Mouse (Mus musculus) erythroid progenitor cell, adult 5-6 weeks (primary cell): ENCODE results near the gene Fibp. TPM values are rescaled to one million over a fixed set of nuclear protein-coding genes. Genes with fewer than 3 reads are reported as not detected.
"Not testable (repeated sequence)": the region's sequence is repeated elsewhere in the genome, so short reads cannot be mapped to it uniquely, and the experiment has no call there.

Experiments used
- ATAC-seq: replicated peaks from 2 replicates; pipeline ENCODE4 v1.8.0; 2016; ENCODE audit warnings: moderate number of reproducible peaks, mild to moderate bottlenecking, moderate TSS enrichment, inconsistent platforms; ENCODE audit not compliant: poor library complexity, low FRiP score, severe bottlenecking
- total RNA-seq, 2 experiments: library from RNA; stranded (forward) in 1 of 2; stranded (reverse) in 1 of 2; fragments of 150-400 nt in 1 of 2; fragments of 186-747, 209-891 nt in 1 of 2; gene quantifications; 2 replicates each; pipeline versions ENCODE4 v1.2.3 to v1.2.4; 2015 to 2017; ENCODE audit warnings: low replicate concordance in 2 of 2

Fibp gene
- total RNA-seq, 2 experiments from 2014 or later: 21.8 to 29.0 TPM

DNA sequence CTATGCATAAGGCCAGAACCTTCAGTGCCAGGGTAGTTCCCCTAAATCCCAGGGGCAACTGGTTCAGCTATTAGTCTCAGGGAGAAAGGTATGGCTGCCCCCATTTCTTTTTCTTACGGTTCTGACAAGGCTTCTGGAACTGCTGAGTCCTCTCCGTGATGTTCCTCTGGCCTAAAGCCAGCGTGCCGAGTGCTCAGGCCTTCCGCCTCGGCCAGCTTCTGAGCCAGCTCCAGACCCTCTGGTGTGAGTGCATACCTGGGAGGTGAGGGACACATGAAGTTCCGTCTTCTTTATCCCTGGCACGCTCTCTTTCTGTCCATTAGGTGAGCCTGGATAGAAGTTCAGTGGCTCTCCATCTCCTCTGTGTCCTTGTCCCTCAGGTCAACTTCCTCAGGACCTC is 25.0 kb downstream of the Fibp start:
- ATAC-seq: no peak

DNA sequence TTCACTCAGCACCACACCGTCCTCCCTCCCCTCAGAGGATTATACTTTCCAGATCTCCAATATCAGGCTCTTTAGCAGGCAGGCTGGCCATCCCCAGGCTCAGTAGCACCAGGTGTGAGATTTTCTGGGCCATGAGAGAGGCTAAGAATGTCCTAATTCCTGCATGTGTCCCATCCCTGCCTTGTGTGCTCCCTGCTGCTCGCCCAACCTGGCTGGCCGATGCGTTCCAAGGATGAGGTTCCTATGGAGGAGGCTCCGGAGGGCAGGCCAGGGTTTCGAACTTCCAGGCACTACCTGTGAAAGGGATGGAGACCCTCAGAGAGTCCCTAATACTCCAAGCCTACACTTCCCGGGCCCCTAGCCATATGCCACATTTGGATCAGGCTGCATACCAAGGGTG is 25.4 kb downstream of the Fibp start:
- ATAC-seq: no peak

DNA sequence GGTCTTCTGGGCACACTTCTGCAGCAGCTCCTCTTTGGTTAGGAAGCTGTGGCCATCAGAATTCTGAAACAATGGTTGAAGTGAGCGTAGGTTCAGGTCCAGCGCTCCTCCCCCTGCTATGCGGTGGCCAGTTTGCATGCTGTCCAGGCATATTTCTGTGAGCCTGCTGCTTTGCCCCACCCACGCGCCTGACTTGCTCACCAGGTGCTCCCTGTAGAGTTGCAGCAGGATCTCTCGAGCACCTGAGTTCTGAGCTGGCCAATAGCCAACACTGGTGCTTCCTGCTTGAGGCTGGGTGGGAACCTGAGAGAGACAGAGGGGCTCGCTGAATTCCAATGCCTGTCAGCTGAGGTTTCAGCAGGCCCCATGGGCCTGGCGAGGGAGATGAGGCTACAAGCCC is 25.9 kb downstream of the Fibp start:
- ATAC-seq: no peak

DNA sequence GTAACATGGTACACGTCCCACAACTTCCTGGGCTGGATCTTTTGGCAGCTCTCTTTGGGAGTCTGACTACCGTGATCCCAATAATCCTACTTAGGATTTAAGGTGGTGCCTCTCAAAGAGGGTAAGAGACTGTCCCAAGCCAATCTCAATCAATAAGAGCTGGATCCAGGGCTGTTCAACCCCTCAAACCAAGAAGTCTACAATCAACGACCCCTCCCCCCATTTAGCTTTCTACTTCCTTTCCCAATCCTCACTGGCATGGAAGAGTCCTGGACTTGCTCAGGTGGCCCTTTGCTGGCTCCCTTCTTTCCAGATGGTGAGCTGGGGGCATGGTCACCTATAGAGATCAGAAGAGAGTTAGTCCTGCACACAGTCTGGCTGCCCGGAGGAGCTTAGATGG is 26.4 kb downstream of the Fibp start:
- no peak for ATAC-seq

DNA sequence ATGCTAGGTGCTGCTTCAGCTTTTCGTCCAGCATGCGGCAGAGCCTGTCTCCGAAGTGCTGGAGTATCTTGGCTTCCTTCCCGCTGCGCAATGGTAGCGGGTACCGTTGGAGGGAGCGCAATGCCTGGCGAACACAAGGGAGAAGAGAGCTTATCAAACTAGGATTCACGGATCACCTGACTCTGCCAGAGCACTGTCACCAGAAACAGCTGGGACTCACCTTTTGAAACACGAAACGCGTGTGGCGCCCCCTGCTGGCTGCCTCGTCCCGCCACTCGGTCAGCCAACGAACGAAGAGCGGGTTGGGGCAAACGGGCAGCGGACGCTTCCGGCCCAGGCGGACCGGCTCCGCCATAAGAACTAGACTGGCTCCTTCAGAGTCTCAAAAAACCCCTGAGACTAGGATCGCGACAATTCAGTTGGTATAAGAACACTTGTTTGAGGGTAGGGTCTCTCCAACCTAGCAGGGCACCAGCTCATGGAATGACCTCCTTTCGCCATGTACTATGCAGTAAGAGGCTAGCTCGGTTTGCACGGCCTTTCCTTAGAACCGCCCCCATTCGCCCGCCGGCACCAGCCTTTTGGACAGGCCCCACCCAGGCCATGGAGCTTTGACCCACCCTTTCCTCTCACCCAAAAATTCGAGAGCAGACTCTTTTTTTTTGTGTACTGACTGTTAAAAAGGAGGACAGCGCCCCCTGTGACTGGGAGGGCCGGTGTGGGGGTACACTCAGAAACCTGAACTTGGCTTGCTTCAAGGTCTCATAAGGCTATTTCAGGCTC is 27.5 kb downstream of the Fibp start, which contains the start of gene Mus81:
TSS of gene Mus81 (minus strand) at position 635 of the 783 bp plus-strand sequence.
- ATAC-seq: peak; percentile 54

DNA sequence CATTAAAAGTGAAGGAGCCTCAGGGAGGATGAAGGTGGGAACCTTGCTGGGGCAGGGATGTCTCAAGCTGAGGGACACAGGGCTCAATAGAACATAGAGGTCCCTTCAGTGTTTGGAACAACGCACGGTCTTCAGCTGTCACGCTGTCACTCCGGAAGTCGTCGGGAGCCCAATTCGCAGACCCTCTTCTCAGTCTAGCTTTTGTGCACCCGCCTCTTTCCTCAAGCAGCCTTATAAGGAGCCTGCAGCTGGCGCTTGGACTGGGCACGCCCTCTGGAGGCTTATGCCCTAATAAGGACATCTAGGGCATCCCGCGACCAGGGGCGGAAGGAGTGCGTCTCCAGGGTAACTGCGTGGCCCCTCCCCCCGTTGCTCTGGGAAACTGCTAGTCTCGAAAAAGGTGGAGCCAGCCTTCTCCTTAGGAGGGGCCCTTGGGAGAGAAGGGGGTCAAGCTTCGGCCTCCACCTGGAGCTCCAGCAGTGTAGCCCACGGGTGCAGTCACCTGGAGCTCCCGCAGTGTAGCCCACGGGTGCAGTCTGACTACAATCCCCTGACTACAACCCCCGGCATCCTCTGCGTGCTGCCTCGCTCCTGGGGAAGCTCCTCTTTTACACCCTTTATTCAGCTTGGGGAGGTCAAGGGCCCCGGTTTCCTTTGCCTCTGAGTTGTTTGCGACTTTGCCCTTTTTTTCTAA is 28.6 kb downstream of the Fibp start:
- peak; percentile 67 for ATAC-seq

DNA sequence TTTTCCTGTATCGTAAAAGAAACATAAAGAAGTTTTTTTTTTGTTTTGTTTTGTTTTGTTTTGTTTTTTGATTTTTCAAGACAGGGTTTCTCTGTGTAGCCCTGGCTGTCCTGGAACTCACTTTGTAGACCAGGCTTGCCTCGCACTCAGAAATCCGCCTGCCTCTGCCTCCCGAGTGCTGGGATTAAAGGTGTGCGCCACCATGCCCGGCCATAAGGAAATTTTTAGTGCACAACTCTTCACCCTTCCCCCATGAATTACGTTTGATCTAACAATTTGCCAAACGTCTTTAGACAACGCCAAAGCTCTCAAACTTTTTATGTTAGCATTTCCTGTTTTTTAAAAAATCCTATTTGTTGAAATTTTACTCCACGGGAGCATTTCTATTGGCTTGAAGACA is 29.3 kb downstream of the Fibp start:
- not testable (repeated sequence) for ATAC-seq

DNA sequence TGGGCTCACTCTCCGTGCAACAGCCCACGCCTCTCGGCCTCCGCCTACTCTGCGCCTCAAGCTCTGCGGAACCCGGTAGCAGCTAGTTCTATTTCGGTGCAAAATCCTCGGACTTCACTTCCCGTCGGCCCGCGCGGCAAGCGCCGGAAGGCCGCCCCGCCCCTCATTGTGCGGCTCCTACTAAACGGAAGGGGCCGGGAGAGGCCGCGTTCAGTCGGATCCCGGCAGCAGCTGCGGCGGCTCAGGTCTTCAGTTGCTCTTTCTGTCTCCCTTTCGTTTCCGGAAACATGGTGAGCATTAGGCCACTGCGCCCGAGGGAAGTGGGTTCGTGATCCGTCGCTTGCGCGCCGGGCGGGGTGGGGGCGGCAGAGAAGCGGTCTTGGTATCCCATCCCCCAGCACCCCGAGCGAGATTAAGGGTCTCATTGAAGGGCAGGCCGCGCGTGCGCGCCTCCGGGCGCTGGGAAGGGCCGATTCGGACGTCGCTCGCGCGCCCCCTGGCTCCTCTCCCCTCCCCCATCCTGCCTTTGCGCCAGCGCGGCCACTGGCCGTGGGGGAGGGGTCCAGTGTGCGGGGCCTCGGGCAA is 30.0 kb downstream of the Fibp start, which contains the start of gene Cfl1:
TSS of gene Cfl1 (plus strand) at position 143 of the 585 bp plus-strand sequence.
- peak; percentile 58 for ATAC-seq

DNA sequence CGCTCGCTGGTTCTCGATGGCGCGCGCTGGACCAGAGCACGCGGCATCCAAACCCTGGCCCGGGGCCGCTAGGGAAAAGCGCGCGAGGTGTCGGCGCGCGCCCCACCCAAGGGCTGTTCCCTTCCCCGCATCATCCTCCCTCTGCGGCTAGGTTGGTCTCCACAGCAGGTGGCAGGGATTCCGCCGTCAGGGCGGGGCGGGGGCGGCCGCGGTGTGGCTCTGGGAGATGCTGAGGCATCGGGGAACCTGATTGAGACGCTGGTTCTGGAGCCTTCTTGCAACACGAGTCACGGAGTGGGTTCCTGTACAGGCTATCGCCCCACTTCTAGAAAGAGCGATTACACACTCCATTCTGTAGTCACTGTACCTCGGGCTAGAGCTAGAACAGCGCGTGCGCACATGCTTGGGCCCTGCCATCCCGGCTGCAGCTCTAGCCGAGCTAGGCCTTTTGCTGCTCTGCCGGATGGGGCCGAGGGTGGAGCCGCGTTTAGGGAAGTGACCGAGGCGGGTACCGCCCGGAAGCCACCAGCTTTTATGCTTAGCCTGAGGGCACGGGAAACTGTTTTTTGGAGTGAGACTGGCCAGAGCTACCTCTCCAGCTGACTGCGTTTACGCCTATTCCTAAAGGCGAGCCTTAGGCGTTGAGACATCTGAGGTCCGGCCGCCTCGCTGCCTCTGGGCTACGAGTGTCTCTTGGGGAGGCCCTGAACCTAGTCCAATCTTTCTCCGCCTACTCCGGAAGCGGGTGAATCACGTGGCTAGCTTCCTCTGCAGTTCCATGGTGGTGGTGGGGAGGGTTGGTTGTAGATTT is 30.7 kb downstream of the Fibp start:
- ATAC-seq: peak; percentile 36

DNA sequence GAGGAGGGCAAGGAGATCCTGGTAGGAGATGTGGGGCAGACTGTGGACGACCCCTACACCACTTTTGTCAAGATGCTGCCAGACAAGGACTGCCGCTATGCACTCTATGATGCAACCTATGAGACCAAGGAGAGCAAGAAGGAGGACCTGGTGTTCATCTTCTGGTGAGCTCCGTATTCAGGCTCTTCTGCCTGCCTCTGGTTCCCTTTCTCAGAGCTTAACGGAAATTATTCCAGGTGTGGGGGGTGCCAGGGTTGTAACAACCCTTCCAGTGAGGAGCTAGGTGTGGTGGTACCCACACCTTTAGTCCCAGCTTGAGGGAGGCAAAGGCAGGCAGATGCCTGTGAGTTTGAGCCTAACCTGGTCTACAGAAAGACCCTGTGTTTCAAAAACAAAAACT is 32.2 kb downstream of the Fibp start:
- ATAC-seq: no peak

DNA sequence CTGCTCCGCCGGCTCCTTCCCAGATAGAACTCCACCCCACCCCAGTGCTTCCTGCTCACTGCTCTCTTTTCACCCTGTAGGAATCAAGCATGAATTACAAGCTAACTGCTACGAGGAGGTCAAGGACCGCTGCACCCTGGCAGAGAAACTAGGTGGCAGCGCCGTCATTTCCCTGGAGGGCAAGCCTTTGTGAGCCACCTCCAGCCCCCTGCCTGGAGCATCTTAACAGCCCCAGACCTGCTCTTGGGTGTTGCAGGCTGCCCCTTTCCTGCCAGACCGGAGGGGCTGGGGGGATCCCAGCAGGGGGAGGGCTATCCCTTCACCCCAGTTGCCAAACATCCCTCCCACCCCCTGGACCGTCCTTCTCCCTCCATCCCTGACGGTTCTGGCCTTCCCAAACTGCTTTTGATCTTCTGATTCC is 32.9 kb downstream of the Fibp start:
- ATAC-seq: not testable (repeated sequence)

DNA sequence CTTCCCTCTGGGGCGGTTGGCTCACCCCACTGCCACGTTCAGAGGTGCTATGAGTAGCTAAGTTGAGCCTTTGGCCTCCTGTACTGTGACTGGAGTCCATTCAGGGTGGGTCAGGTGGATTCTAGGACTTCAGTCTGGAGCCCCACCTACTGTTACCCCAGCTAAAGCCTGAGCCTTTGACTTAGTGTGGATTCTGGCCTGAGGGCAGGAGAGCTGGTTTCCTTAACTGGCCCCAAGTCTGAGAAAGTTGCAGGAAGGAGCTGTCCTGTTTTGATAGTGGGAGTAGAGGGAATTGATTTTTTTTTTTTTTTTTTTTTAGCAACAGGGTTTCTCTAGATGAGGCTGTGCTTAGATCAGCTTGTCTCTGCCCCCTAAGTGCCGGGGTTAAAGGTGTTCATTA is 33.9 kb downstream of the Fibp start:
- ATAC-seq: no peak

DNA sequence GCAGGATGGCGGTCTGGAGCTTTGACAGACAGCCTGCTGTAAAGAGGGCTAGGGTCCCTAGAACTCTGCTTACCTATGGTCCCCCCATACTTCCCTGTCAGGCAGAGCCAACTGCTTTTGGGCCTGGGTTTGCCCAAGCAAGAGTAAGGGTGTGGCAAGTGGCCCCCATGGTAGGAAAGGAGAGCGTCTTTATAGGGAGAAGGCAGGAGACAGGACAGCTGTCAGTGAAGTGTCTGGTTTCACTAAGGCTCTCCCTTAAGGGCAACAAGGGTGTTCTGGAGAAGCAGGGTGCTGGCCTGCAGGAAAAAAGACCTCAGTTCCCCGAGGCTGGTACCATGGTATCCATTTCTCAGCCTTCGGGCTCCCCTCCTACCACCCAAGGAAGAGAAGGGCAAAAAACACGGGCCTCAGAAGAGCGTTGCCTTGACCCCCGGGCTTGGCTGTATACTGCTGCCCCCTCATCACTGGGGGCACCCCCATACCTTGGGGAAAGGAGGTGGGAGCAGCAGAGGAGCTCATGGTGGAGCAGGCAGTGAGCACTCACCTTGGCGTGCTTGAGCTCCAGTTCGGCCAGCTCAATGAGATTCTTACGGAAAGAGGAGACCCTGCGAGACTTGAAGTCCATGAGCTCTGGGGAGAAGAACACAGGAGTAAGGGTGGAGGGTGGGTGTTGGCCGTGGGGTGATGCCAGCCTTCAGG is 35.1 kb downstream of the Fibp start:
- ATAC-seq: no peak

DNA sequence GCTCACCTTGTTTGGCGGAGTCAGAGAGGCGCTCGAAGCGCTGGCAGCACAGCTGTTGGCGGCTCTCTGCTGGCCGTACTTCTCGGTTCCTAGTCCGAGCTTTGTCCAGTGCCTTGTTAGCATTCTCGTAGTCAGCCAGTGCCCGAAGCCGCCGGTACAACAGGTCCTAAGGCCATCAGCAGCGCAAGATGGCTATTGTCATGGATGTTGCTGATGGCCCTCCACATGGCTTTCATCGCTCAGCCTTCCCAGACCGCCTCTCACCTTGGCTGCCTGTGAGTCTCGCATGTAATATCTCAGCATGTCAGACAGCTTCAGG is 35.6 kb downstream of the Fibp start:
- no peak for ATAC-seq

DNA sequence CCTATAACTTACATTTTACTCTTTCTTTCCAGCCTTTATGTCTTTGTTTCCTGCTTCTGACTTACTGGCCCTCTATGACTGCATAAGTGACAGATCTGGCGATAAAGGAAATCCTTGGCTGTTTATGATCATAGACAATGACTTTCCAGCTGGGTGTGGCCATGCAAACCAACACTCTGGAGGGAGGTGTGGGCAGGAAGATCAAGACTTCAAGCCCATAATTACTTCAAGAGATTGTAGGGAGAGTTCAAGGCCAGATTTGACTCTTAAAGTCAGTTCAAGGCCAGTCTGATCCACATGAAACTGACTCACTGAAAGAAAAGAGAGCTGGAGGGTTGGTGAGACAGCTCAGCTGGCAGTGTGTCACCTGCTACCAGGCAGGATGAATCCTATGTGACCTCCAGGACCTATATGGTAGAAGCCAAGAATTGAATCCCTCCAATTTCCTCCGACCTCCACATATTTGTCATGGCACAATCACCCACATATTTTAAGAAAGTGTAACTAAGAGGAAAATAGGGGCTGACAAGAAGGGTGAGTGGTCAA is 40.0 kb downstream of the Fibp start:
- no peak for ATAC-seq

DNA sequence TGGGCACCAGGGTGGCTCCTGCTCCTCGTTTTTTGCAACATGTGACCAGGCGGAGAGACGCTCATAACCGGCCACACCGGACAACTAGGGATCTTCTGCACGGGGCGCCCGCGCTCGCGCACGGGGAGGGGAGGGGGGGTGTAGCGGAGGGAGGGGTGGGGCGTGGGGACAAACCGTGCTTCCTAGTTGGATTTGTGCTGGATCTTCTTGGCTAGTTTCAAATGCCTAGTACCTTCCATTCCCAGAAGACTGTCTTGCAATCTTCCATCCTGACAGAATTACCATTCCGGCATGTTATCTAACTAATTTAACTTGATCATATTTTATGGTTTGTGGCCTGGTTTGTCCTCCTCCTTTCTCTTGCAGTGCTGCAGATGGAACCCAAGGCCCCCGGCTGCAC is 43.3 kb downstream of the Fibp start, which contains the start of gene 1700020D05Rik:
TSS of gene 1700020D05Rik (minus strand) at position 101 of the 400 bp plus-strand sequence.
- ATAC-seq: no peak

DNA sequence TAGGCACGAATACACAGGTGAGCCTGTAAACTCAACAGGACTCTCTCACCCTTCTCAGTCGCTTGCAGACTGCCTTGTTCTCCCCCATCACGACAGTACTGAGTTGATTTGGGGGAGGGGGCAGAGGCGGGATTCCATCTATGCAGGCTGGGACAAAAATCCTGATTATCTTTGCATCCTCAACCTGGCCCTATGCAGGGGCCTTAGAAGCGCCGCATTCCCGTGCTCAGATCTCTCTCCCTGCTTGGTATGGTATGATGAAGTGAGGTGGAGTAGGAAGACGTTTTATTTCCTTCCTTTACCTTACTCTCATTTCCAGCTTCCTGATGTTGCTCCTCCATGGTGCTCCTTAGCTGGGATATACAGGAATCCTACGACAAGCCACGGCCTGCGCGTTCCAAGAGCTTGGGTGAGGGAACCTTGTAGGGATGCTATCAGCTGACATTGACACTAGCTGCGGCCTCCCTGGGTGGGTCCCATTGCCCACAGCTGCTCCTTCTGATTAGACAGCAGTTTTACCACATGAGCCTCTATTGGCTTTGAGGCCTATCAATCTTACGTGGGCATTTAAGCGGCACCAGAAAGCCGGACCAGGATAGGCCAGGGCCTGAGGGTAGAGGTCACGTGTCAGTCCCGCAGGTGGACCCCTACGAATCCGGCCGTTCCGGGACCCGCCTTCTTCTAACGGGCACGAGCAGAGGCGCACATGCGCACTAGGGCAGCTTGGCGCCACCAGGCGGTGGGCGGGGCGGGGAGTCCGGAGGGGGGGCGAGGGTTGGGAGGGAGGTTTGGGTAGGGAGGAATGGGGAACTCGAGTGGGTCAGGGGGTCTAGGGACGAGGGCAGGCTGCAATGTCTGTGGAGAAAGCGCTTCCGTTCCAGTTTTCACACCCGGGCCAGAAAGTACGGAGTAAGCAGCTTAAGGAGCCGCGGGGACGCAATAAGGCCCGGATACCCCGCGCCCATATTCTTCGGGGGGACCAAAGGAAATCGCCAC is 49.9 kb downstream of the Fibp start, which contains the start of gene Snx32:
TSS of gene Snx32 (minus strand) at position 508 of the 996 bp plus-strand sequence.
- ATAC-seq: peak; percentile 98

DNA sequence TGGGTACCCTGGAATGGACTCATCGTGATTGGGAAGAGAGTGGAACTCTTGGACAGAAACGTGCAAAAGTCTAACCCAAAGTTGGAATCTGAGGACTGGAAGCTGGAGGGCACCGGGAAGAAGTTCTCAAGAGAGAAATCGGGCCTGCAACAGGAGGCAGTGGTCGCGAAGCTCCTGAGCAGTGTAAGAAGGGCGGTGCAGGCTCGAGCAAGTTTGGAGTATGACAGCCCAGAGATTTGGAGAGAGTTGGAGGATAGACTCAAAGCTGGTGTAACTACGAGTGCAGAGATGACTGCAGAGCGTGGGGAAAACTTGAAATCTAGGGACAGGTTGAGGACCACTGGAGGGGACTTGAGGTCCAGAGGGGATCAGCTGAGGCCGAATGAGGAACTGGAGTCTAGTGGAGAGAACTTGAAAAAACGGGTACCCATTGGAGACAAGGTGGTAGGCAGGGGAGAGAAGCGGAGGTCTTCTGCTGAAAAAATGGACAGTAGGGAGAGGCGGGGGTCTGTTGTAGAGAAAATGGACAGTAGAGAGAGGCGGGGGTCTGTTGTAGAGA is 50.7 kb downstream of the Fibp start:
- ATAC-seq: no peak
